In the genomic region with DNA sequence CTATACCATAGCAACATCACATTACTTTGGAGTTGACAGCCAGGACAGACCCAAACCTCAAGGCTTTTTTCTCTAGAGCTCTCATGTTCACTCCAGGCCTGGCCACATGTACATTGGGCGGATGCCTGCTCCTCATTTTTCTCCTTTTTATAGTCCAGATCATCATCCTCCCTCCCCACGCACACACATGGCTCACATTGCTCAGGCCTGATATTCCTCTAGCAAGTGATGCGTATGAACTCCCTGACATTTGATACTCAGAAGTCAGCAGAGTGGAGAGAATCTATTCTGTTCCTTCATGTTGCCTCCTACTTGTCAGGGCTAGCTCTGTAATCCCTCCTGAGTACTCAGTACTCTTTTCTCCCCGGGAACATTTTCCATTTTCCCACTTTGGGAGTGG, we compare ENCODE assay signal across 19 mouse cellular contexts. TPM values are rescaled to one million over a fixed set of nuclear protein-coding genes. Genes with fewer than 3 reads are reported as not detected.
"Had no signal": no experiment of that assay in that cellular context is flagged by ENCODE, and none has a peak within 500 bp of the region (broad histone marks: within the 10 kb centered on the region; RNA-seq: fewer than 3 reads in every experiment).

No protein-coding gene starts in this region.

- DNase-seq: lung, adult 18-20 months; lung, embryonic 14.5 days; lung, postnatal 10 days; lung, postnatal 4 days; midbrain, embryonic 14.5 days; retina, postnatal 1 day; right cerebral cortex, adult 18-20 months; right cerebral cortex, postnatal 25 days; right cerebral cortex, postnatal 4 days; spleen, adult 18-20 months; thymus, adult 18-20 months; thymus, postnatal 14 days; thymus, postnatal 36 days had no signal

- H3K9me3 ChIP-seq: midbrain, embryonic 10.5 days; midbrain, embryonic 12.5 days; neural tube, embryonic 13.5 days; neural tube, embryonic 15.5 days had no signal

- H3K4me3 ChIP-seq: midbrain, embryonic 10.5 days; midbrain, embryonic 12.5 days; myocyte; neural tube, embryonic 13.5 days; neural tube, embryonic 15.5 days had no signal

- H3K27me3 ChIP-seq: midbrain, embryonic 12.5 days; neural tube, embryonic 13.5 days; neural tube, embryonic 15.5 days had no signal

- ATAC-seq: midbrain, embryonic 16.5 days had no signal

- H3K27ac ChIP-seq: midbrain, embryonic 10.5 days; midbrain, embryonic 12.5 days; neural tube, embryonic 13.5 days; neural tube, embryonic 15.5 days had no signal

- H3K9ac ChIP-seq: lung, embryonic 14.5 days; midbrain, embryonic 12.5 days; neural tube, embryonic 13.5 days; neural tube, embryonic 15.5 days had no signal

- H3K4me2 ChIP-seq: lung, embryonic 14.5 days; midbrain, embryonic 12.5 days; neural tube, embryonic 13.5 days; neural tube, embryonic 15.5 days had no signal

- H3K4me1 ChIP-seq: midbrain, embryonic 10.5 days; midbrain, embryonic 12.5 days; neural tube, embryonic 13.5 days; neural tube, embryonic 15.5 days had no signal

RNA-seq across cellular contexts. Expression of a gene that starts 30.7 kb away (rescaled TPM):
- polyA plus RNA-seq: myocyte had no signal
